Mouse (Mus musculus): ENCODE measurements around the gene Ndufb5.
A peak's percentile ranks its signal among the peaks of the same experiment; 100 is the strongest.
"Not testable (repeated sequence)": the region's sequence is repeated elsewhere in the genome, so short reads cannot be mapped to it uniquely, and the experiment has no call there.

Ndufb5 gene

GRCm38 (mm10) chr3:32736244-32737171 is at the start of gene Ndufb5:
Gene Ndufb5 (plus strand): TSS chr3:32736990.
- peak; percentile 97 for DNase-seq

- DNase-seq = no peak
Observed at GRCm38 (mm10) chr3:32687156-32687555, 49.6 kb upstream of the Ndufb5 start.

GRCm38 (mm10) chr3:32689567-32689999 is 47.2 kb upstream of the Ndufb5 start:
- no peak for DNase-seq

GRCm38 (mm10) chr3:32690008-32690407 is 46.8 kb upstream of the Ndufb5 start:
- DNase-seq = no peak

- no peak for DNase-seq
Observed at GRCm38 (mm10) chr3:32690901-32691300, 45.9 kb upstream of the Ndufb5 start.

- DNase-seq = no peak
Observed at GRCm38 (mm10) chr3:32691841-32692240, 44.9 kb upstream of the Ndufb5 start.

GRCm38 (mm10) chr3:32694211-32694610 is 42.6 kb upstream of the Ndufb5 start:
- no peak for DNase-seq

GRCm38 (mm10) chr3:32694737-32695582 is 41.8 kb upstream of the Ndufb5 start:
- no peak for DNase-seq

GRCm38 (mm10) chr3:32695583-32695980 is 41.2 kb upstream of the Ndufb5 start:
- DNase-seq = no peak

GRCm38 (mm10) chr3:32698228-32698863 is 38.4 kb upstream of the Ndufb5 start:
- peak; percentile 61 for DNase-seq

- not testable (repeated sequence) for DNase-seq
Observed at GRCm38 (mm10) chr3:32704021-32704420, 32.8 kb upstream of the Ndufb5 start.

- DNase-seq = not testable (repeated sequence)
Observed at GRCm38 (mm10) chr3:32704632-32705031, 32.2 kb upstream of the Ndufb5 start.

- DNase-seq = not testable (repeated sequence)
Observed at GRCm38 (mm10) chr3:32705647-32706348, 31.0 kb upstream of the Ndufb5 start, which contains the start of gene Actl6a. Gene Actl6a (plus strand): TSS chr3:32706298.

GRCm38 (mm10) chr3:32708052-32708367 is 28.8 kb upstream of the Ndufb5 start:
- no peak for DNase-seq

GRCm38 (mm10) chr3:32708368-32709231 is 28.2 kb upstream of the Ndufb5 start:
- peak; percentile 99 for DNase-seq

GRCm38 (mm10) chr3:32709388-32709787 is 27.4 kb upstream of the Ndufb5 start:
- no peak for DNase-seq

GRCm38 (mm10) chr3:32713711-32714110 is 23.1 kb upstream of the Ndufb5 start:
- DNase-seq = no peak

- not testable (repeated sequence) for DNase-seq
Observed at GRCm38 (mm10) chr3:32717403-32717802, 19.4 kb upstream of the Ndufb5 start.

- no peak for DNase-seq
Observed at GRCm38 (mm10) chr3:32718271-32718670, 18.5 kb upstream of the Ndufb5 start.

GRCm38 (mm10) chr3:32724191-32724590 is 12.6 kb upstream of the Ndufb5 start:
- no peak for DNase-seq

- DNase-seq = no peak
Observed at GRCm38 (mm10) chr3:32725951-32726350, 10.8 kb upstream of the Ndufb5 start.
